Mouse (Mus musculus) thymus, postnatal 4 days (tissue): ENCODE measurements around the gene Gse1.

Experiments
- DNase-seq: peaks from one replicate; pipeline ENCODE4 v3.0.0; 2021

Gene Gse1

DNA sequence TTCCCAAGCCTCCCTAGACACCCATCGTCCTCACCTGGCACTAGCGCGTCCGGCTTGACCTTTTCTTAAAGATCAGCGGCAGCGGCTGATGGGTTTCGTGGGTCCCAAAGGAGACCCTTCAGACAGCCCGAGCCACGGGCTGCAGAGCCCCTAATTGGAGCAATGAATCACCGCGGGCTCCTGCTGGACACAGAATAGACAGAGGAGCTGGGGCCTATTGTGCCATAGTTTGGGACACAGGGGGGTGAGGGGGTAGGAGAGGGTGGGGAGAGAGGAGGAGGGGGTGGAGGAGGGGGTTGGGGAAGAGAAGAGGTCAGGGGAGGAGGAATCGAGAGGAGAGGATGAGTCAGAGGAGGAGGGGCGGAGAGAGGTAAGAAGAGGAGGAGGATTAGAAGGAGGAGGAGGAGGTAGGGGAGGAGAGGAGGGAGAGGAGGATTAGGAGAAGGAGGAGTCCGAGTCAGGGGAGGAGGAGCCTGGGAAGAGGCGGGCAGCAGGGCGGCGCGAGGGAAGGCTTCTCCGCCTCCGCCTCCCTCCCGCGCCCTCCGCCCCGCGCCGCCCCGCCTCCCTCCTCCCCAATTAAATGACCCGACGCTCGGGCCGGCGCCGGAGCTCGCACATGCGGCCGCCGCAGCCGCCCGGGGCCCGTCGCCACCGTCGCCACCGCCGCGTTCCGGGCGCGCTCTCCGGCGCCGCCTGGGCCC is at the start of gene Gse1:
Gse1 (plus strand) TSS at position 566 of the 701 bp plus-strand sequence.
- DNase-seq = peak; percentile 50

DNA sequence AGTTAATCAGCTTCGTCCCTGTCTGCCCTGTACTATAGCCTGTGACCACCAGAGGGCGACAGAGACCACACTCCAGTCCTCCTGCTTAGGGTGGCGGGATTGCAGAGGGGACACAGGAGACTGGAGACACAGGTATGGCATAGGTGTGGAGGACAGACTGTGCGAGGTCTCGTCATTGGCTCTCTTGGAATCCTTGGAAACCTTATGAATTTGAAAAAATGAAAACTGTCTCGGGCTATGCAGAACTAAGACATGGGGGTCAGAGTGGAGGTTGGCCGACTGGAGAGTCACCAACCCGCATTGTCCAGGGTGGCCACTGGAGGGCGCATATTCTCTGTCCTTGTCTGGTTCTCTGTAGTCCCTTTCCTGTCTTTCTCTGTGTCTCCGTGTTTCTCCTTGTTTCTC is 49.2 kb upstream of the Gse1 start:
- peak; percentile 93 for DNase-seq

DNA sequence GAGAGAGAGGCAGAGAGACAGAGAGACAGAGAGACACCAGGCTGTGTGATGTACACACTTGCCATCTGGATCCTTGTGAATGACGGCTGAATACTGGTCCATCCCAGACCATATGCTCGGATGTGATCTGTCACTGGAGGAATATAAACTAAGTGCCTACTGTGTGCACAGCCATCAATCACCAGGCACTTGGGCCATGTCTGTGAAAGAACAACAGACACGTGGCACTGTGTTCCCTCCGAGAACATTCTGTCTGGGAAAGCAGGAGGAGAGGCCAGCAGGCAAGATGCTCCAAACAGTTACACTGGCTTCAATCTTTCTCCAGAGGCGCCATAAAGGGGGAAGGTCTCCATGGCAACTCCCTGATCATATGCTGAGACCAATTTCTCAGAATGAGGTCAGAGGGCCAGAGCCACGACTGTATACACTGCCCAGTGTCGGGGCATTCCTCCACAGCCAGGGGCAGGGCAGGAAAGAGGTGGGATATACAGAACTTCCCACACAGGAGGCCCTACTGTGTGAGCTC is 47.7 kb upstream of the Gse1 start:
- DNase-seq = no peak

DNA sequence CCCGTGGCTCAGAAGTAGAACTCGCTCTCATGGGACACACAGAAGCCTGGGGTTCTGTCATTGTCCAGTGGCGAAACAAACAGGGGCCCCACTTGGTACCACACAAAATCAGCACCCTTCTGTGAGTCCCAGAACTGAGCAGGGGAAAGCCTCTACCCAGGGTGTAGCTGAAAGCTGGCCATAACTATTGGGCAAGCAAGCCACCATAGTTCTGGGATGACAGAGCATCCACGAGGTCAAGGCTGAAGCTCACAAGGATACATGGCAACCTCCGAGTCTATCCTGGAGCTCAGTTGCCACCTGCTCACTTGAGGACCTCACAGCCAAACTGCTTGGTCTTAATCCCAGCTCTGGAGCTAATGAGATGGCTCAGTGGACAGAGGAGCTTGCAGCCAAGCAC is 47.0 kb upstream of the Gse1 start:
- no peak for DNase-seq

DNA sequence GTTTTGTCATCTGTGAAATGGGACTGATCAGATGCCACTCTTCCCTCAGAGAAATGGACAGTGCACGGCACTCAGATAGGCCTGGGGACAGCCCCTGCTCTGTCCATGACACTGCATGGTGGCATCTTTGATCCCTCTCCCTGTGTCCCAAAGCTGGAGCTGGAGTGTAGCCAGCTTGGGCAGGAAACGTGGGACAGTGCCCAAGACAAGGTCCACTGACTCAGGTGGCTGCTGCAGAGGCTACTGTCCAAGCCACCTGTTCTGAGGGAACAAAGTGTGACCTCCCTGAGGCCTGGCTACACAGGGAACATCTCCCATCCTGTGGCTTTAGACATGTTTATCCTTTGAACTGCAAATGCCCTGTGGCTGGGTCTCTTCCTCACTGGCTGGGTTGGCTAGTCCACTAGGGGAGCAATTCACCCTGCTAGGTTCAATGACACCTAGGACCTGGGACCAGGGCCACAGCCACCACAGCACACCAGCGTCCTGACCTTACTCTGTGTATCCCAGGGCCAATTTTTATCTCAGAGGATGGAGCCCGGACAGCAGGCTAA is 46.3 kb upstream of the Gse1 start:
- no peak for DNase-seq

DNA sequence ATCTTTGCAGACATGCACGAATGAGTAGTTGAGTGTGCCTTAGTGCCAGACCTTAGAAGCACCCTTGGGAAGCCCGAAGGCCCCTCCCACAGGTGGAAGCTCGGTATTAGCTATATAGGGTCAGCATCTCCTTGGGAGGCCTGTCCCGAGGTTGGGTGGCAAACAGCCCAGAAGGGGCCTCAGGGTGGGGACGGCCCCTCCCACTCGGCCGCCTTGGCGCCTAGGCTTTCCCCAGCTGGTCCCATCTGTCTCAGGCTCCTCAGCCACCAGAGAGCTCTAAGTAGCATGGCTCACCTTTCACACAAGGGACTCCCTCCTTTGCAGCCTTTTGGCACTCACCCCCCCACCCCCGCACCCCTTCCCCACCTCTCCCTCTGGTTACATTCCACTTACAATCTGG is 43.9 kb upstream of the Gse1 start:
- no peak for DNase-seq

DNA sequence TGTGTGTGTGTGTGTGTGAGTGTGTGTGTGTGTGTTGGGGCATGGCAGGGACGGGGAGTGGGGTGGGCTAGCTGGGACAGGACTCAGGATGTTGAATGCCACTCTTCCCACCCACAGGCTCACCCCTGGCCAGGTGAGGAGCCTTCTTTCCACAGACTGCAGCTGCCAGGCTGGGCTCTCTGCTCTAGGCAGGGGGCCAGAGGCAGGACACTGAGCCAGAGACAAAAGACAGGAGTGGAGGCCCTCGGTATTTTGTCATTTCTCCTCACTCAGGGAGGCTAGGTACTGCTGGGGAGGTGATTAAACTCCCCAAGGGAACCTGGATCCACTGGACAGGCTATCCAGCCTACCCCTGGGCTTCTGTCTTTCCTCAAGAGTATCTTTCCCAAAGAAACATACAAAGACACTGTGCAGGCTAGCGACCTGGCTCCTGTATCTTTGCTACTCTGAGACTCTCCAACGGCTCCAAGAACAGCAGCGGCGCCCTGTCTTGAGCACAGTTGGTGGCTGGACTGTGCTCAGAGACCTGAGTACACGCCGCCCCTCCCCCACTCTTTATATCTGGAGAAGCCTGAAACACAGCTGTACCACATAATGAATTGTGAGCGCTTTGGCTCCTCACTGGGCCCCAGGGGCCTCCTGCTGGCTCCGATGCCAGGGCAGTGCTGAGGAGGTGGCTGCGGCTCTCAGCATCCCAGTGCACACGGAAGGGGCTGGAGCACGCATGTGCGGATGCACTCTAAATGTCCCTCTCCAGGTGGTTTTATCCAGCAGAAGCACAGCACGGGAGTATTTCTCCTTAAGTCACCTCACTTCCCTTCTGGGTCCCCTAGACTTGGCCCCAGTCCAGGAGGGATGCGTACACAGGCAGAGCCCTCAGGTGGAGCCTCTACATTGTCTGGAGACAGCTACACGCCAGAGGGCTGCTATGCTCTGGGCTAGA is 43.1 kb upstream of the Gse1 start:
- no peak for DNase-seq

DNA sequence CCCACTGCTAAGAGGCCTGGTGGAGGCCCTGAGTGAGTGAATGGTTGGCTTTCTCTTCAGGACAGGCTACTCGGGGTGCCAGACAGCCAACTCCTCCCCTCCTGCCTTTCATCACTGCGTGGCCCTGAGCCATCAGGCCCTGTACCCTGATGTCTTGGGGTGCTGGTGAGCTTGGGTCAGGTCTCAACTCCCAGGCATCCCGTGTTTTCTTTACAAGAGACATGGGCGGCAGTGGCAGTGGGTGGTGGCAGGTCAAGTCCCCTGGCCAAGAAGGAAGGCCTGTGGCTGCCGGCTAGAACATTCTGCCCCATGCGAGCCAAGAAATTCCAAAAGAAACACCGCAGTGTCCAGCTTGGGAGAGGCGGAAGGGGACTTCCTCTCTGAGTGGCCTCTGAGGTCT is 41.8 kb upstream of the Gse1 start:
- no peak for DNase-seq

DNA sequence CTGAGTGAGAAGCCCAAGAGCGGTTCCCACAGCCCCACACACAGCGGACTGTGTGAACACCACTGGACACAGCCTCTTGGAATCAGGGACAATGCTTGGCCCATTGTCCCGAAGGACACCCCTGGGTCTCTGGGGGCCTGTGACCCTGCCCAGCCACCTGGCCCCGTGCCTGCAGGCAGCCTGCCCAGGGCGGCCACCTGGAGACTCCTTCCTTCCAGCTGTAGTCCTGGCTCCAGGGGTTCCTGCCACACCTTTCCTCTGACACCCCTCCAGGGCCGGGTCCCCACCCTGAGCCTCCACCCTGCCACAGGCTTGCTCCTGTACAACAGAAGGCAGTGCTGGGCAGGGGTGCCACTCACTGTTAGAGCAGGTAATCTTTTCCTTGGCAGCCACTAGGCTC is 39.7 kb upstream of the Gse1 start:
- no peak for DNase-seq

DNA sequence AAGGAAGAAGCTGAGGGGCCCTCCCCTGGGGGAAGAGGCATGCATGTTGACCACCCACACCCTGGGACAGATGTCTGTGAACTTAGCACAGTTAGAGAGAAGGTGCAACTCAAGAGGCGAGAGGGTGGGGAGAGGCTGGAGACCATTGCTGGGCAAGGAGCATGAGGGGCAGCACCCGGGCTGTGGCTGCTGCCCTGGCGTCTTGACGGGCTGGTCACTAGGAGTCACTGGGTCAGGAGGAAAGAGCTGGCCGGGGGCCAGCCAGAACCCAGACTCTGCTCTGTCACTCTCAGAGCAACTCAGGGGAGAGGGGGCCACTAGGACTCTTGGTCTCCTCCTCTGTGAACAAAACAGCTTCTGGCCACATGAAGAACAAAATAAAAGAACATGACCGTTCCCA is 38.8 kb upstream of the Gse1 start:
- DNase-seq = no peak

DNA sequence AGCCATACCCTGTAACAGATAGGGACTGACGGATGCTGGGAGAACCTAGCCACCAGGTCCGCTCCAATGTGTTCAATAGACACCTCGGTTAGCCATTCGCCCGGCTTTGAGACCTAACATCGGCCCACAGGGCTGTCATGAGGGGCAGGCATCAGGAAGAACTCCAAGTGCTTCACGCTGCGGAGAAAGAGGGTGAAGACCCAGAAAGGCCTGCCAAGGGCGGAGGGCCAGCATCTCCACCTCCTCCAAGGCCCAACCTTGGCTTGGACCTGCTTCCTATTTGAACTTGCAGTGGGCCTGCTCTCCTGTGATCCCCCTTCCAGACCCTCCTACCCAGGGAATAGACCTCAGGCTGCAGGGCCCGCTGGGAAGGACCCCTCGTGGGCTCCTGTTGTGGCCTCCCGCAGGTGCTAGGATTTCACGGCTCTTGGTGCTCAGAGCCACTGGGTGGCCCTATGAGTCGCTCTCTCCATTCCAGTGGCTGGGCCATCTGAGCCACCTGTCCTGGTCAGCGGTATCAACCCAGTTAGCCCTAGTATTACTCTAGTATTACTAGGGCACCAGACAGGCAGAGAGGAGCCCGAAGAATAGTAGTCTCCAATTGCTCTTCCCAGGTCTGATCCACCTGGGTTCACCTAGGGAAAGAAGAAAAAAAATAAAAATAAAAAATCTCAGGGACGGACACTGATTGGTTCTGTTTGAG is 38.0 kb upstream of the Gse1 start:
- no peak for DNase-seq

DNA sequence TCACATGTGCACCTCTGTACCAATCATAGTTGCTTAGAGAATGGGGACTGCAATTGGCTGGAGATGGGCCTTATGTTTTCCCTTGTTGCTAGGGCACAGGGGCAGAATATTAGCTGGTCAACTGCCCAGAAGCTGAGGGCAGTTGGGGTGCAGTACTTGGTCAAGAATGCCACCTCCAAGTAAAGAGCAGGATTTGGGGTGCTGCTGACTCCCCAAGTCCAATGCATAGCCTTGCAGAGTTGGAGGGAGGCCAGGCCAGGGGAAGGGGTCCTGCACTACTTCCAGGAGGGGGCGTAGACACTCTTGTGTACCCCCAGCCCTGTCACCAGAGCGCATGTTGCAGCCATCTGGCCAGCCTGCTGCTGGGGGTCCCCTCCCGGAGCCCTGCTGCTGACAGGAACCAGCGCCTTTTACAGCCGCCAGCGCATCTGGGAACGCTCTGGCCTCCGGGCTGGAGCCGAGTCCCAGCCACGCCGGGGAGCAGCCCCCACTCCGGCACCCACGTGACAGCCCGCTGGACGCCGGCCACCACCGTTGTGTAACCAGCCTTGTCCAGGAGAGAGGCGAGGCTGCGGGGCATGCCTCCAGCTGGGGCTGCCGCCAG is 37.3 kb upstream of the Gse1 start:
- DNase-seq = no peak

DNA sequence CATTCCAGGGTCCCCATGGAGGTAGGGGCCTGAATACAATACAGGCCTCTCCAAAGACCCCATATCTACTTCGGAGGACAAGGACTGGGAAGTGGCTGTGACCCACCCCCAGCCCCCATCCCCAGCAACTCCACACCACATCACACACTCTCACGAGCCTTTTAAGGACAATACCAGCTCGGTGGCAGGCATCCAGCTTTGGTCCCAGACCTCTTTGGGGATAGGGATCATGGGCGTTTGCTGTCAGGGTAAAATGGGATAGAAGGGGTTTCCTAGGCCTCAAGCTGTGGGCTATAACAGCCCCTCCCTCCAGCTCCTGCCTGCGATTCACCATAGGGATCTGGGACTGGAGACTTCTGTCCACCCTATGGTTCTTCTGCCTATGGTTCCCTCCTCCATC is 36.6 kb upstream of the Gse1 start:
- DNase-seq = no peak

DNA sequence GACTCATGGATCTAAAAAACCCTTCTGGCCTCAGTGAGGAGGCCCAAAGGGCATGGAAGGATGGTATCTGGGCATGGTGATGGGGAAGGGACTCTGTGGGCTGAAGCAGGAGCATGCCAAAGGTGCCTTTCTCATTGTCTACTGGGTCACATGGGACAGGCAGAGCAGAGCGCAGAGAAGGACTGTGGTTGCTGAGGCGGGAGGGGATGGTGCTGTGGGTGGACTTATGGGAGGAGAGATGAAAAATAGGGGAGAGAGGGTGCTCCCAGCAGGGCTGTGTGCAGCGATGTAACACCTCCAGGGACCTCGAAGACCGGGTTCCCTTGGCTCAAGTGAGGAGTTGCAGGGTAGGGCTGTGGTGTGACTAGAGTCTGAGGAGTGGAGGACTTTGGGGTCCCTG is 36.1 kb upstream of the Gse1 start:
- no peak for DNase-seq

DNA sequence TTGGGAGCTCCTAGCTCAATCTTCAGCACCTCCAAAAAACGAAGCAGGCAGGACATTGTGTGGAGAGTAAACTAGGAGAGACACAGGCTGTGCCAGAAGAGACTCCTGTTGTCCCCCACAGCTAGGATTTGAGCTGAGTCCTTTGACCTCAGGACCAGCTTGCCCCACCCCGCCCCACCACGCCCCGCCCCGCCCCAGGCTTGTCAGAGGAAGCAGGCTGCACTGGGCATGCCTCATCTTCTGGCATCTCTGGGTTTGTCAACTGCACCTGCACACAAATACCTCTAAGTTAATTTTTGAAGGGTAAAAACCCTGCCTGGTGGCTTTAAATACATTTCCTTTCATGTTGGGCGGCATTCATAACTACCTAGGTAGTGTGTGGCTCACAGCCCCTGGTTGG is 26.9 kb upstream of the Gse1 start:
- peak; percentile 66 for DNase-seq

DNA sequence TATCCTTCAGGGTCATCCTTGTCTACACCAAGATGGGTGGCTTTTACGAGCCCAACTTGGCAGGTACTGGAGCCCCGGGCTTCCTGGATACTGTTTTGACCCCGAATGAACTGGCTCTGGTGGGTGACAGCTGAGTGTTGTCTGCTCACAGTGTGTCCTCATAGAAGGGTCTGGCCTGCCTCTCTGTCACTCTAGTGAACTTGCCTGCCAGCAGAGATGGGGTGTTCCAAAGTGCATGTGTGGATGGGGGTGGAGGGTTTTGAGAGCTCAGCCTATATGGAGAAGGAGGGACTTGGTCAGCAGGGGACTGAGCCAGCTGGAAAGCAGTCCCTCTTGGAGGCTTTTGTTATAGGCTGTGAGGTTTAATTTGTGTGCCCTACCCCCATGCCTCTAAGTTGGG is 25.7 kb upstream of the Gse1 start:
- DNase-seq = no peak

DNA sequence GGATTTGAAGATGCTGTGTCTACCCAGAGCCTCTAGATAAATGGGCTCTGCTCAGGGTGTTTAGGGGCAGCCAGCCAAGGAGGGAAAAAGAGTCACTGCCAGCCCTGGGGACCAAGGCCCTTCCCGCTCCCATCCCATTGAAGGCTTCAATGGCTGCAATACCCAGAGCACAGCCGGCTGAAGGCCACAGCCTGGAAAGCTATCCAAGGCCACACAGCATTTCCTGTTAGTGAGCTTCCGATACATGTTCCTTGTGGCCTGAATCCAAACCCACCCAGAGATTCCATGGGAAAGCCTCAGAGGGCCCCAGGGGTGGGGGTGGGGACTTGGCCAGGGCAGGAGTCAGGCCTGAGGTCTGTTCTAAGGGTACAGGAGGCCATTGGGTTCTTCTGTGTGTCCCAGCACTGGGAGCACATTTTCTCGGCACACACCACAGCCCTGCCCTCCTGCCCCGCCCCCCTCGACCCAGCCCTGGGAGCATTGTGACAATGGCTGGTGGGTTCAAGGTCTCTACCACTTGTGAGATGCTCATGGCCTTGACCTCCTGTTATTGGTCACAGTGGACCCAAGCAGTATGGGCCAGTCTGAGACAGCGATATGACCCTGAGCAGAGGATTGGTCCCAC is 23.4 kb upstream of the Gse1 start:
- DNase-seq = no peak

DNA sequence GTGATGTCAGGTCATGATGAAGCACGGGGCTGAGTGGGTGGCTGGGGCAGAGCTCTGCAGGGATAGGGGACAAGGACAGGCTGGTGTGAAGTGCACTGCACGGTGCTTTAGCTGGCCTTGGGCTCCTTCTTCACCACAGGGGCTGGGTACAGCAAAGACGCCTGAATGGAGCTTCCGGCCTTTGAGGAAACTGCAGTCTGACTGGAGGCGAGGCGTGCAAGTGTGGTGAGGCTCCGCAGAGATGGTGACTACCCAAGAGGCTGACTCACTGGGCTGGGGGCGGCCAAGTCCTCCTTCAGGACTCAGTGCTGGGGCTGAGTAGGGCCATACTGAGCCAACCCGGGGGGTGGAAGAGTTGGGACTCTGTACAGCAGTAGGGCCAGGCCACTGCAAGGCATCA is 22.3 kb upstream of the Gse1 start:
- no peak for DNase-seq

DNA sequence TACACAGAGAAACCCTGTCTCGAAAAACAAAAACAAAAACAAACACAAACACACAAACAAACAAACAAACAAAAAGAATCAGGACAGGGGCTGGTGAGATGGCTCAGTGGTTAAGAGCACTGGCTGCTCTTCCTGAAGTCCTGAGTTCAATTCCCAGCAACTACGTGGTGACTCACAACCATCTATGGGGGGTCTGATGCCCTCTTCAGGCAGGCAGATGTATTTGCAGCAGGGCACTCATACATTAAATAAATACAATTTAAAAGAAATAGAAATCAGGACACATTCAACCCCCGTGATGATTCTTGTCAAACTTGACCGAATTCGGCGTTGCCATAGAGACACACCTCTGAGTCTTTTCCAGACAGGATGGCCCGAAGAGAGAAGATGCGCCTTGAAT is 20.9 kb upstream of the Gse1 start:
- no peak for DNase-seq

DNA sequence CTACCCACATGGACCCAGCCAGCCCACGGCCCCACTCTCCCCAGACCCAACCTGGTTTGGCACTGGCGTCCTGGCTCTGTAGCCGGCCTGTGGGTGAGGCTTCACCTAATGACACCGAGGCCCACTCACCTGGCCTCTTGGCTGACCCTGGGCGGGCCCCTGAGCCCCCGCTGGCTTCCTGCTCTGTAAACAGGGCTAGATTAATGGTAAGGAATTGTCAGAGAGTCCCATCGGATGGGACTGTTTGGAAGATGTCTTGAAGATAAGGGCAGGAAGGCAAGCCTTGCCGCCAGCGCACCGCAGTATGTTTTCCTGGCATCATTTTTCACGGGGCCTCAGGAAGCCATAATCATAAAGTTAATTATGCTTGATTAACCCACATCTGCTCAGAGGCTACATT is 20.1 kb upstream of the Gse1 start:
- DNase-seq = no peak

DNA sequence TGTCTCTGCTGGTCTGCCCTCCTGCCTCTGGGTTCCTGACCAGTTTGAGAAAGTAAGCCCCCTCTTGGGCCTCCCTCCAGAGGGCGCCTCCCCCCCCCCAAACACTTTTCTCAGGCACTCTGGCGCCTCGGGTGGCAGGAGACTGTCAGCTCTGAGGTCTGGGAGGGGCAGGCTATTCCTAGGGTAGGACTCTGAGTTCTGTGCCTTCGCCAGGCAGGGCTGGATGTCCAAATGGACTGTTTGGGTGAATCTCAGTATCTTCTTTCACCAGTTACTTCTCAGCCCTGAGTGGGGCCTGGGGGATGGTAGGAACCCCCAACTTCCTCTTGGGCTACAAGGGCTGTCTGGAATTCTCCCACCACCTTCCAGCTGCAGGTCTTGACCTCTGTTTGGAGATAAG is 16.9 kb upstream of the Gse1 start:
- DNase-seq = peak; percentile 37

DNA sequence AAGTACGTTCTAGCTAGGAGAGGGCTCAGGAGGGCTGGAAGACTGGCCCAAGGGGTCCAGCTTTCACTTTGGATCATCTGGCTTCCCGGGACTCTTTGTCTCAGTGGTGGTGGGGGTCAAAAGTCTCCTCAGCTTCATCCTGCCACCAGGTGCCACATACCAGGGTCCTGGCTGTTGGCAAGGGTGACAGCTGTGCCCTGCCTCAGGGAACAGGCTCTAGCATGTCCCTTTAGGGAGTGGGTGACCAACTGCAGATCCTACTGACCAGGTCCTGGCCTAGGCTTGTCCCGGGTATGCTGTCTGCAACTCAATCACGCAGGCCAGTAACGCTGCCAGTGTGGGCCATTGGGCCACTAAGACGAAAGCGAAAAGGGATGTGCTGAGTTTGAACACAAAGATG is 15.7 kb upstream of the Gse1 start:
- DNase-seq = no peak
